Mouse (Mus musculus) heart, postnatal 10 days (tissue): Measurements from ENCODE around the gene Mib2. TPM values are rescaled to one million over a fixed set of nuclear protein-coding genes. Genes with fewer than 3 reads are reported as not detected.
A peak's percentile ranks its signal among the peaks of the same experiment; 100 is the strongest.
"Not testable (repeated sequence)": the region's sequence is repeated elsewhere in the genome, so short reads cannot be mapped to it uniquely, and the experiment has no call there.

Experiments
- DNase-seq, 2 experiments: peaks; one replicate each; pipeline ENCODE4 v3.0.0; 2021
- intact Hi-C: fragments of 180-260 bp; cut with DNase I; formaldehyde crosslinking; loops from one replicate; pipeline ENCODE4 v1.15.1; 2025
- total RNA-seq, 2 experiments: library from RNA; stranded (reverse); gene quantifications; 2 replicates each; pipeline ENCODE4 v1.2.3; 2021

Gene Mib2
- 10 to 100 TPM; 21.9 to 22.5 TPM for total RNA-seq

- DNase-seq, result peak; percentile 98
- intact Hi-C loops, result no loop called here
Measured at GRCm38 (mm10) chr4:155668689-155669597, at the start of gene Mib2. Gene Mib2, minus strand, starts transcription at chr4:155669198.

GRCm38 (mm10) chr4:155710521-155711252 lies 41.7 kb upstream of the Mib2 start:
- intact Hi-C loops, result no loop called here
- DNase-seq, result peak in 1 of 2 experiments; percentile 30

GRCm38 (mm10) chr4:155708988-155709387 lies 40.0 kb upstream of the Mib2 start:
- DNase-seq, result no peak
- intact Hi-C loops, result loop anchor here (5.0 to 10.0 kb wide), 2 partner anchors 87 to 224 kb away; partner anchors contain the start of gene Cdk11b

- DNase-seq, result no peak
- intact Hi-C loops, result loop anchor here (5.0 to 10.0 kb wide), 2 partner anchors 86 to 224 kb away; partner anchors contain the start of gene Cdk11b
Measured at GRCm38 (mm10) chr4:155708582-155708981, 39.6 kb upstream of the Mib2 start.

- intact Hi-C loops, result loop anchor here (5.0 to 10.0 kb wide), 2 partner anchors 83 to 221 kb away; partner anchors contain the start of gene Cdk11b
- DNase-seq, result no peak
Measured at GRCm38 (mm10) chr4:155705592-155705929, 36.6 kb upstream of the Mib2 start.

GRCm38 (mm10) chr4:155704721-155705591 lies 36.0 kb upstream of the Mib2 start, which contains the start of gene Ssu72:
Gene Ssu72, plus strand, starts transcription at chr4:155704800.
- DNase-seq, result peak; percentile 97
- intact Hi-C loops, result loop anchor here (5.0 to 10.0 kb wide), 2 partner anchors 83 to 220 kb away; partner anchors contain the start of gene Cdk11b

- DNase-seq, result no peak
- intact Hi-C loops, result loop anchor here (10.0 kb wide), 1 partner anchor 219 kb away; no protein-coding TSS in a partner anchor
Measured at GRCm38 (mm10) chr4:155703425-155703929, 34.5 kb upstream of the Mib2 start.

GRCm38 (mm10) chr4:155700425-155700824 lies 31.4 kb upstream of the Mib2 start:
- intact Hi-C loops, result loop anchor here (10.0 kb wide), 1 partner anchor 216 kb away; no protein-coding TSS in a partner anchor

GRCm38 (mm10) chr4:155696261-155697255 lies 27.6 kb upstream of the Mib2 start:
- DNase-seq, result no peak
- intact Hi-C loops, result no loop called here

More at GRCm38 (mm10) chr4:155700425-155700824, 31.4 kb upstream of the Mib2 start:
- DNase-seq, result no peak

GRCm38 (mm10) chr4:155695531-155696062 lies 26.6 kb upstream of the Mib2 start:
- intact Hi-C loops, result no loop called here
- no peak for DNase-seq

GRCm38 (mm10) chr4:155694482-155695401 lies 25.7 kb upstream of the Mib2 start:
- intact Hi-C loops, result no loop called here
- peak; percentile 73 to 74 for DNase-seq

- peak; percentile 60 to 73 for DNase-seq
- intact Hi-C loops, result no loop called here
Measured at GRCm38 (mm10) chr4:155694111-155694481, 25.1 kb upstream of the Mib2 start, which contains the start of gene Fndc10. Gene Fndc10, plus strand, starts transcription at chr4:155694342.

GRCm38 (mm10) chr4:155692421-155692820 lies 23.4 kb upstream of the Mib2 start:
- intact Hi-C loops, result no loop called here
- DNase-seq, result no peak

- no peak for DNase-seq
- intact Hi-C loops, result no loop called here
Measured at GRCm38 (mm10) chr4:155690571-155691375, 21.8 kb upstream of the Mib2 start.

GRCm38 (mm10) chr4:155687764-155688163 lies 18.8 kb upstream of the Mib2 start:
- intact Hi-C loops, result loop anchor here (1.0 kb wide), 1 partner anchor 17 kb away; no protein-coding TSS in a partner anchor
- not testable (repeated sequence) for DNase-seq

GRCm38 (mm10) chr4:155683670-155684277 lies 14.8 kb upstream of the Mib2 start:
- intact Hi-C loops, DNase-seq: not testable (repeated sequence)
